Mouse (Mus musculus): ENCODE data around the gene Gm27179. TPM values are rescaled to one million over a fixed set of nuclear protein-coding genes. Genes with fewer than 3 reads are reported as not detected.
"Not testable (repeated sequence)": the region's sequence is repeated elsewhere in the genome, so short reads cannot be mapped to it uniquely, and the experiment has no call there.

Gm27179 gene
- polyA plus RNA-seq, 1 experiment from 2014 or later: not detected

DNA sequence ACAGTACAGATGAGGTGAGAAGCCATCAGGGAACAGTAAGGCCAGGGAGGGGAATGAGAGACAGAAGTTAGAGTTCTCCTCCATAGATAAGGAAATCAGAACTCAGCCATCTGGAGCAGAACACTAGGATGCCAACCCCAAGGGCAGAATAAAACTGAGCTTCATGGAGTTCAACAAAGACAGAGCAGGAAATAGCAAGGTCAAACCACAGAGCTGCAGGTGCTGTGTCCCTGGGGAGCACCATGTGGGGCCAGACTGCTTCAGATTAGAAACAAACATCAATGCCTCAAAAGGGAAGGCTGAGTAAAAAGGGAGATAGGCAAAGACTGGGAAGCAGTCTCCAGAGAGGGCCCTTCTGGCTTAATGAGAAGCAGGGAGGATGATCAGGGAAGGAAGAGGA is 16.1 kb downstream of the Gm27179 start:
- H3K27me3 ChIP-seq; ATAC-seq; DNase-seq (ENCODE audit: low read depth, low spot score); CTCF ChIA-PET; in situ Hi-C loops (cut with MboI; ENCODE audit: low pct_unique_long_range_greater_than_20kb); POLR2A ChIA-PET: not testable (repeated sequence)

GRCm38 (mm10) chr14:69494946-69495345 is 17.4 kb downstream of the Gm27179 start:
- POLR2A ChIA-PET; H3K27me3 ChIP-seq; CTCF ChIA-PET; ATAC-seq; in situ Hi-C loops (cut with MboI; ENCODE audit: low pct_unique_long_range_greater_than_20kb); DNase-seq (ENCODE audit: low read depth, low spot score): not testable (repeated sequence)

GRCm38 (mm10) chr14:69494522-69494921 is 17.8 kb downstream of the Gm27179 start:
- POLR2A ChIA-PET: not testable (repeated sequence)

DNA sequence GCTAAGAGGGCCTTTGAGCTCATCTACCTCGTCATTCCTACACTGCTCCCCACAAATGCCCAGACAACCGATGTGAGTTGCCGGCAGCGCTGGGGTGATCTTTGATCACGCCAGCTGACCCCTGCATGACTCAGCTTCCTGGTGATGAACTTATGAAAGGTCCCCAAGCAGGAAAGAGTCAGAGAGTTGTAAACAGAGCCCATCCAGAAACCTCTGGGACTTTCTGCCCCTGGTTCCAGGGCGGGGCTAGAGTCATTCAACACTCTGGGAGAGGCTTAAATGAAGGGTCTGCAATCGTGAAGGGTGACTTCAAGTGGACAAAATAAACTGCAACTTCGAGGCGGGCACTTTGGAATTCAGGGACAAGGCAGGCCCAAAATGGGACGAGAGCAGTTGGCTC is 24.3 kb downstream of the Gm27179 start:
- CTCF ChIA-PET; in situ Hi-C loops (cut with MboI; ENCODE audit: low pct_unique_long_range_greater_than_20kb); DNase-seq (ENCODE audit: low read depth, low spot score); H3K27me3 ChIP-seq; ATAC-seq; POLR2A ChIA-PET: not testable (repeated sequence)

More at GRCm38 (mm10) chr14:69494522-69494921, 17.8 kb downstream of the Gm27179 start:
- in situ Hi-C loops (cut with MboI; ENCODE audit: low pct_unique_long_range_greater_than_20kb); ATAC-seq; DNase-seq (ENCODE audit: low read depth, low spot score); CTCF ChIA-PET; H3K27me3 ChIP-seq: not testable (repeated sequence)

DNA sequence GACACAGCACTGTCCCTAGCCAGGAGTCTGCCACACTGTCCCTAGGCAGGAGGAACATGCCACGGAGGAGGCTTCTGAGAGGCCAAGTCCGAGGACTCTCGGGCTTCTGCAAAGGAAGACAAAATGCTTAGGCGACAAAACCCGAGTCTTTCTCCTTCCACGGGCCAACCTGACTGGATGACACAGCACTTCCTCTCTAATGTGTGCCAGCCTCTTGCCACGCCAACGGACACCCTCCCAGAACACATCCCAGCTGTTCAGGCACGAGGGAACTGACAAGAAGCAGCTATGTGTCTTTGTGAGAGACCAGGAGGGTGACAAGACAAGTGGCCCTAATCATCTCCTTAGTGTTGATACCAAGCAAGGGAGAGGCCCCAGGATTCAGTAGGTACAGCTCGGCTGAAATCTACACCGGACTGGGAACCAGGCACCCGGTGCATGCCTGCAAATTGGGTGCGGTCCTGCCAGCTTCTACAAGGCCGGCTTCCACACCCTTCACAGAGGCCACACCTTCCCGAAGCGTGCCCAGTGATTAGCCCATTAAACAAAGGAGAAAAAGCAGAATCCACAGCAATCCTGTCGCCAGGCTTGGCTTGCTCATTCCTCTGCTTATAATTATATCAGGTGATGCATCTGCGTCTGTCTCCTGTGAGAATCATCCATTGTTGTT is 26.7 kb downstream of the Gm27179 start:
- POLR2A ChIA-PET; ATAC-seq; H3K27me3 ChIP-seq; CTCF ChIA-PET; in situ Hi-C loops (cut with MboI; ENCODE audit: low pct_unique_long_range_greater_than_20kb); DNase-seq (ENCODE audit: low read depth, low spot score): not testable (repeated sequence)

DNA sequence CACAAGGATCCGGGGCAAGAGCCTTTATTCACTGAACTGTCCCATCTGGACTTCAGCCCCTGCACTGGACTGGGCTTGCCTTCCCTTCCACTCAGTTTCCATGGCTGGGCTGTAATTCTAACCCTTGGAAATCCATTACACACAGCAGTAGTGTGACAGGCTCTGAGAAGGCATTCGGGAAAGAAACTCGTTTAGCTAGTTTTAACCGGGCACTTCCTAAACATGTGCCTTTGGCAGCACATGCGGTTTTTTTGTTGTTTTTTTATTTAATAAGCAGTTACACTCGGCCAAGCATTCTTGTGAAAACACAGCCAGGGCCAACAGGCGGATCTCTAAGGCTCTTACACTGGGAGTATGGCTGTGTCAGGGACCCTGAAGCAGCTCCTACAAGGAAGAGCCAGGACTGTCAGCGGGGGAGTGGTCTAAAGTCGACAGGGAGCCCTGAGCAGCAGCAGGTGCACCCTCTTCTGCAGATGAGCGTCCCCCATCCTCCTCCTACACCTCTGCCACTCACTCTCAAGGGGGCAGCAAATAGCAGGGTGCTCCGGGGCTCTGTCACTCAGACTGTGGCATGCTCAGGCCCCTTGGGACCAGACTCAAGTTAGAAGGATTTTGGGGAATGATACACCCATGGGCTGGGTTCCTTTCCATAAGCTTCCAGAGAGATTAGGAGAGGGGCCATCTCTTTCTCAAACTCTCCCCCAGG is 38.3 kb downstream of the Gm27179 start:
- ATAC-seq: peak; percentile 14
- DNase-seq (ENCODE audit: low read depth, low spot score); CTCF ChIA-PET; POLR2A ChIA-PET; in situ Hi-C loops (cut with MboI; ENCODE audit: low pct_unique_long_range_greater_than_20kb); H3K27me3 ChIP-seq: not testable (repeated sequence)

GRCm38 (mm10) chr14:69473322-69473721 is 39.0 kb downstream of the Gm27179 start:
- H3K27me3 ChIP-seq; CTCF ChIA-PET; POLR2A ChIA-PET; ATAC-seq; in situ Hi-C loops (cut with MboI; ENCODE audit: low pct_unique_long_range_greater_than_20kb); DNase-seq (ENCODE audit: low read depth, low spot score): not testable (repeated sequence)

- in situ Hi-C loops (cut with MboI; ENCODE audit: low pct_unique_long_range_greater_than_20kb); CTCF ChIA-PET: not testable (repeated sequence)
Observed at GRCm38 (mm10) chr14:69470122-69470708, 42.1 kb downstream of the Gm27179 start.

GRCm38 (mm10) chr14:69467612-69468366 is 44.6 kb downstream of the Gm27179 start:
- in situ Hi-C loops (cut with MboI; ENCODE audit: low pct_unique_long_range_greater_than_20kb): not testable (repeated sequence)
- ATAC-seq: peak; percentile 49

More at GRCm38 (mm10) chr14:69470122-69470708, 42.1 kb downstream of the Gm27179 start:
- H3K27me3 ChIP-seq; POLR2A ChIA-PET; DNase-seq (ENCODE audit: low read depth, low spot score): not testable (repeated sequence)
- ATAC-seq: peak; percentile 57

GRCm38 (mm10) chr14:69464465-69464864 is 47.9 kb downstream of the Gm27179 start:
- CTCF ChIA-PET; POLR2A ChIA-PET; H3K27me3 ChIP-seq; ATAC-seq; DNase-seq (ENCODE audit: low read depth, low spot score); in situ Hi-C loops (cut with MboI; ENCODE audit: low pct_unique_long_range_greater_than_20kb): not testable (repeated sequence)

More at GRCm38 (mm10) chr14:69467612-69468366, 44.6 kb downstream of the Gm27179 start:
- DNase-seq (ENCODE audit: low read depth, low spot score); POLR2A ChIA-PET; H3K27me3 ChIP-seq; CTCF ChIA-PET: not testable (repeated sequence)

Other genes starting within 250 kb of the Gm27179 start
- not detected for gene Synb, start 218.2 kb downstream of the Gm27179 start, polyA plus RNA-seq (2021)
- gene Gm16867, start 9.2 kb downstream of the Gm27179 start, polyA plus RNA-seq (2021): 0.06 TPM
- gene Entpd4b, start 42.9 kb upstream of the Gm27179 start, polyA plus RNA-seq (2021): 25.8 TPM

Data from Patski (cell line).